Mouse (Mus musculus): ENCODE results near the gene Sell.

Gene Sell

GRCm38 (mm10) chr1:164074606-164075140 is 12.9 kb downstream of the Sell start:
- in situ Hi-C loops (cut with MseI, MboI), result no loop called here

- in situ Hi-C loops (cut with MseI, MboI), result no loop called here
Observed at GRCm38 (mm10) chr1:164075416-164075815, 13.6 kb downstream of the Sell start.

GRCm38 (mm10) chr1:164076441-164076840 is 14.7 kb downstream of the Sell start:
- in situ Hi-C loops (cut with MseI, MboI), result no loop called here

GRCm38 (mm10) chr1:164077031-164077430 is 15.2 kb downstream of the Sell start:
- in situ Hi-C loops (cut with MseI, MboI), result no loop called here

GRCm38 (mm10) chr1:164078323-164078741 is 16.6 kb downstream of the Sell start:
- in situ Hi-C loops (cut with MseI, MboI), result no loop called here

- in situ Hi-C loops (cut with MseI, MboI), result no loop called here
Observed at GRCm38 (mm10) chr1:164079091-164079490, 17.3 kb downstream of the Sell start.

- in situ Hi-C loops (cut with MseI, MboI), result no loop called here
Observed at GRCm38 (mm10) chr1:164083046-164083445, 21.3 kb downstream of the Sell start.

- in situ Hi-C loops (cut with MseI, MboI), result no loop called here
Observed at GRCm38 (mm10) chr1:164086797-164087196, 25.0 kb downstream of the Sell start.

GRCm38 (mm10) chr1:164087872-164088271 is 26.1 kb downstream of the Sell start:
- in situ Hi-C loops (cut with MseI, MboI), result no loop called here

GRCm38 (mm10) chr1:164096780-164097179 is 35.0 kb downstream of the Sell start:
- in situ Hi-C loops (cut with MseI, MboI), result no loop called here

- in situ Hi-C loops (cut with MseI, MboI), result no loop called here
Observed at GRCm38 (mm10) chr1:164097911-164098310, 36.1 kb downstream of the Sell start.

- in situ Hi-C loops (cut with MseI, MboI), result no loop called here
Observed at GRCm38 (mm10) chr1:164098372-164098771, 36.6 kb downstream of the Sell start.

GRCm38 (mm10) chr1:164109763-164110162 is 48.0 kb downstream of the Sell start:
- in situ Hi-C loops (cut with MseI, MboI), result no loop called here

- in situ Hi-C loops (cut with MseI, MboI), result no loop called here
Observed at GRCm38 (mm10) chr1:164110591-164111329, 49.0 kb downstream of the Sell start.

GRCm38 (mm10) chr1:164114280-164114679 is 52.5 kb downstream of the Sell start:
- in situ Hi-C loops (cut with MseI, MboI), result no loop called here

GRCm38 (mm10) chr1:164114947-164115493 is 53.2 kb downstream of the Sell start, which contains the start of gene Selp:
TSS of gene Selp (plus strand) at chr1:164115264.
- in situ Hi-C loops (cut with MseI, MboI), result no loop called here

- in situ Hi-C loops (cut with MseI, MboI), result no loop called here
Observed at GRCm38 (mm10) chr1:164115647-164116046, 53.9 kb downstream of the Sell start.

GRCm38 (mm10) chr1:164117869-164118268 is 56.1 kb downstream of the Sell start:
- in situ Hi-C loops (cut with MseI, MboI), result no loop called here

- in situ Hi-C loops (cut with MseI, MboI), result no loop called here
Observed at GRCm38 (mm10) chr1:164119892-164120776, 58.4 kb downstream of the Sell start.

- in situ Hi-C loops (cut with MseI, MboI), result no loop called here
Observed at GRCm38 (mm10) chr1:164120777-164121158, 59.0 kb downstream of the Sell start.

GRCm38 (mm10) chr1:164123836-164124235 is 62.1 kb downstream of the Sell start:
- in situ Hi-C loops (cut with MseI, MboI), result no loop called here

GRCm38 (mm10) chr1:164130013-164130412 is 68.2 kb downstream of the Sell start:
- in situ Hi-C loops (cut with MseI, MboI), result loop anchor here in 1 of 2 experiments (10.0 kb wide), 1 partner anchor 115 kb away; no protein-coding TSS in a partner anchor
